35 mouse cellular contexts compared by ENCODE assay signal in the genomic region with DNA sequence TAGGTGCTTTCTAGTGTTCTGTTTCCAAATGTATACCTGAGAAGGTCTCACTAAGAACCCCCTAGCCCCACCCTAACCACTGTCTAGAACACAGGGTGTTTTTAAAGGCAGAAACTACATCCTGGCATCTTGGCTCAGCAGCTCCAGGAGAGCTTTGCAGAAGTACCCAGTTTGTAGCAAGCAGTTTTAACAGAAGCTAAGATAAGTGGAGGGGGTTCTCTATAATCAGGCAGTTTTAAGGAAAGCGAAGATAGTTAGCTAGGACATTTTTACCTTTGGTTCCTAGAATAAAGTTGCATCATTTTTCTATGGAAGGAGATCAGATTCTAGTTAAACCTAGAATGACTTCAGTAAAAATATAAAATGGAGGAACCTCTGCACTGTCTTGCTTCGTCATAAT.
"Had no signal": no experiment of that assay in that cellular context is flagged by ENCODE, and none has a peak within 500 bp of the region (broad histone marks: within the 10 kb centered on the region; RNA-seq: fewer than 3 reads in every experiment).

No protein-coding gene starts in this region.

- DNase-seq: heart, postnatal 10 days; heart, postnatal 14 days; heart, postnatal 36 days; heart, postnatal 4 days; kidney, adult 11 months; kidney, adult 18-20 months; kidney, adult 2 months; kidney, adult 8-10 months; kidney, adult 9 months; kidney, postnatal 10 days; kidney, postnatal 14 days; kidney, postnatal 25 days; kidney, postnatal 36 days; kidney, postnatal 4 days; layer of hippocampus, adult 9-11 months; layer of hippocampus, postnatal 36 days had no signal

- H3K27ac ChIP-seq: heart, embryonic 10.5 days; heart, embryonic 13.5 days; heart, embryonic 15.5 days; hindbrain, embryonic 10.5 days; hindbrain, embryonic 12.5 days; hindbrain, embryonic 13.5 days; hindbrain, embryonic 14.5 days; hindbrain, embryonic 15.5 days; hindbrain, postnatal 0 days; intestine, embryonic 15.5 days; kidney, embryonic 15.5 days; kidney, postnatal 0 days; layer of hippocampus, adult 2 months had no signal

- H3K4me3 ChIP-seq: heart, embryonic 10.5 days; heart, embryonic 12.5 days; heart, embryonic 13.5 days; heart, embryonic 15.5 days; hindbrain, embryonic 10.5 days; hindbrain, embryonic 12.5 days; hindbrain, embryonic 13.5 days; hindbrain, embryonic 15.5 days; intestine, embryonic 15.5 days; kidney, embryonic 15.5 days; layer of hippocampus, adult 2 months had no signal

- ATAC-seq: hindbrain, embryonic 16.5 days; hindbrain, postnatal 0 days; inflammation-experienced regulatory T-cells, adult 6 months; intestine, embryonic 15.5 days; intestine, embryonic 16.5 days; intestine, postnatal 0 days had no signal

- H3K36me3 ChIP-seq: heart, embryonic 10.5 days; heart, embryonic 15.5 days; intestine, embryonic 15.5 days had no signal

- H3K27me3 ChIP-seq: heart, embryonic 15.5 days; hindbrain, embryonic 12.5 days; hindbrain, embryonic 13.5 days; hindbrain, embryonic 15.5 days; intestine, embryonic 15.5 days; kidney, embryonic 15.5 days had no signal

- H3K9ac ChIP-seq: heart, embryonic 12.5 days; heart, embryonic 13.5 days; heart, embryonic 15.5 days; hindbrain, embryonic 12.5 days; hindbrain, embryonic 13.5 days; hindbrain, embryonic 14.5 days; hindbrain, embryonic 15.5 days; intestine, embryonic 15.5 days; kidney, embryonic 15.5 days had no signal

- H3K4me2 ChIP-seq: heart, embryonic 11.5 days; heart, embryonic 12.5 days; heart, embryonic 13.5 days; heart, embryonic 15.5 days; hindbrain, embryonic 12.5 days; hindbrain, embryonic 13.5 days; hindbrain, embryonic 14.5 days; hindbrain, embryonic 15.5 days; intestine, embryonic 15.5 days; kidney, embryonic 15.5 days had no signal

- H3K9me3 ChIP-seq: heart, embryonic 10.5 days; heart, embryonic 12.5 days; heart, embryonic 13.5 days; heart, embryonic 15.5 days; hindbrain, embryonic 10.5 days; hindbrain, embryonic 12.5 days; hindbrain, embryonic 13.5 days; hindbrain, embryonic 15.5 days; intestine, embryonic 15.5 days; kidney, embryonic 15.5 days had no signal

- H3K4me1 ChIP-seq: intestine, embryonic 15.5 days had no signal
